Mouse (Mus musculus): Measurements from ENCODE around the gene Tfeb. TPM values are rescaled to one million over a fixed set of nuclear protein-coding genes. Genes with fewer than 3 reads are reported as not detected.

Tfeb gene
- 5.8 and 7.1 TPM in 2 replicates for polyA plus RNA-seq (2015; fragmentation: Nextera tagmentation; extraction: Ambion mirVana)

GRCm38 (mm10) chr17:47736856-47737255 lies at the start of gene Tfeb:
Gene Tfeb (plus strand): TSS chr17:47737030.
- Histone ChIP-seq H3K9me3 (ENCODE audit: low read length) (no peaks in the 10 kb centered on the region), H3K27me3 (ENCODE audit: insufficient read depth, low read length) (peaks cover 6% of the 10 kb centered on the region; the same call in 1 of the 2 replicates), H3K4me2 (ENCODE audit: low read depth, low read length) (peak within 1 kb of the TSS; percentile 92), H3K4me1 (ENCODE audit: insufficient read depth) (peaks cover 19% of the 10 kb centered on the region), H3K27ac (ENCODE audit: low read depth) (peak within 1 kb of the TSS; percentile 87), H3K36me3 (replicated peaks; ENCODE audit: insufficient read depth, low read length) (no peaks in the 10 kb centered on the region), H3K9ac (replicated peaks) (peak within 1 kb of the TSS; percentile 71), H3K4me3 (ENCODE audit: low read depth, low read length) (peak within 1 kb of the TSS; percentile 77)
- DNase-seq: peak; percentile 97
- peak; percentile 98 for TF ChIP-seq CTCF (IDR thresholded peaks at IDR 0.05; ENCODE audit: low read depth)
- TF ChIP-seq EP300 (IDR thresholded peaks at IDR 0.05; ENCODE audit: low read depth): no peak
- 2% methylated on average over 36 of the region's 47 CpGs for WGBS (ENCODE audit: insufficient replicate concordance)
- ATAC-seq: peak; percentile 82

GRCm38 (mm10) chr17:47687409-47688343 lies 49.2 kb upstream of the Tfeb start:
- Histone ChIP-seq H3K27me3 (ENCODE audit: insufficient read depth, low read length) (0 out of 2 replicates have a peak, but pooled peaks cover 2% of the 10 kb centered on the region), H3K27ac (ENCODE audit: low read depth) (peak overlapping the region; percentile 84), H3K4me2 (ENCODE audit: low read depth, low read length) (peak overlapping the region; percentile 100), H3K9ac (replicated peaks) (peak overlapping the region; percentile 79), H3K4me1 (ENCODE audit: insufficient read depth) (peaks cover 13% of the 10 kb centered on the region), H3K36me3 (replicated peaks; ENCODE audit: insufficient read depth, low read length) (peaks cover 24% of the 10 kb centered on the region), H3K4me3 (ENCODE audit: low read depth, low read length) (peak overlapping the region; percentile 82), H3K9me3 (ENCODE audit: low read length) (no peaks in the 10 kb centered on the region)
- WGBS (ENCODE audit: insufficient replicate concordance): under 1% methylated on average over 70 of the region's 70 CpGs
- TF ChIP-seq CTCF (IDR thresholded peaks at IDR 0.05; ENCODE audit: low read depth) (no peak), EP300 (IDR thresholded peaks at IDR 0.05; ENCODE audit: low read depth) (peak; percentile 54; the same call in 1 of the 2 replicates)
- peak; percentile 95 for ATAC-seq
- DNase-seq: peak; percentile 95

- Histone ChIP-seq H3K27ac (ENCODE audit: low read depth) (peak within 1 kb of the TSS; percentile 84), H3K9ac (replicated peaks) (peak within 1 kb of the TSS; percentile 79), H3K4me3 (ENCODE audit: low read depth, low read length) (peak within 1 kb of the TSS; percentile 82), H3K27me3 (ENCODE audit: insufficient read depth, low read length) (0 out of 2 replicates have a peak, but pooled peaks cover 2% of the 10 kb centered on the region), H3K9me3 (ENCODE audit: low read length) (no peaks in the 10 kb centered on the region), H3K4me1 (ENCODE audit: insufficient read depth) (peaks cover 13% of the 10 kb centered on the region), H3K36me3 (replicated peaks; ENCODE audit: insufficient read depth, low read length) (peaks cover 24% of the 10 kb centered on the region), H3K4me2 (ENCODE audit: low read depth, low read length) (peak within 1 kb of the TSS; percentile 100)
- ATAC-seq: no peak
- WGBS (ENCODE audit: insufficient replicate concordance): 0% methylated on average over 9 of the region's 9 CpGs
- no peak for DNase-seq
- TF ChIP-seq EP300 (IDR thresholded peaks at IDR 0.05; ENCODE audit: low read depth) (no peak), CTCF (IDR thresholded peaks at IDR 0.05; ENCODE audit: low read depth) (no peak)
Observed at GRCm38 (mm10) chr17:47688344-47688607, 48.6 kb upstream of the Tfeb start, which contains the start of gene Tomm6. Gene Tomm6 (minus strand): TSS chr17:47688386.

- DNase-seq: peak; percentile 76
- no peak for TF ChIP-seq EP300 (IDR thresholded peaks at IDR 0.05; ENCODE audit: low read depth)
- peak; percentile 15; the same call in 1 of the 2 replicates for TF ChIP-seq CTCF (IDR thresholded peaks at IDR 0.05; ENCODE audit: low read depth)
Observed at GRCm38 (mm10) chr17:47688608-47689575, 47.9 kb upstream of the Tfeb start, which contains the start of gene Frs3. Gene Frs3 (plus strand): TSS chr17:47689030.

GRCm38 (mm10) chr17:47689894-47690293 lies 46.9 kb upstream of the Tfeb start:
- Histone ChIP-seq H3K4me1 (ENCODE audit: insufficient read depth) (peaks cover 19% of the 10 kb centered on the region), H3K36me3 (replicated peaks; ENCODE audit: insufficient read depth, low read length) (0 out of 2 replicates have a peak, but pooled peaks cover 12% of the 10 kb centered on the region), H3K4me2 (ENCODE audit: low read depth, low read length) (0 out of 2 replicates have a peak overlapping the region, but pooled peaks have one; percentile 100), H3K9ac (replicated peaks) (no peak overlapping the region), H3K27me3 (ENCODE audit: insufficient read depth, low read length) (0 out of 2 replicates have a peak, but pooled peaks cover 2% of the 10 kb centered on the region), H3K27ac (ENCODE audit: low read depth) (no peak overlapping the region), H3K9me3 (ENCODE audit: low read length) (no peaks in the 10 kb centered on the region), H3K4me3 (ENCODE audit: low read depth, low read length) (no peak overlapping the region)
- TF ChIP-seq CTCF (IDR thresholded peaks at IDR 0.05; ENCODE audit: low read depth) (no peak), EP300 (IDR thresholded peaks at IDR 0.05; ENCODE audit: low read depth) (no peak)
- DNase-seq (no peak), ATAC-seq (no peak)
- 94% methylated on average over 7 of the region's 8 CpGs for WGBS (ENCODE audit: insufficient replicate concordance)

More at GRCm38 (mm10) chr17:47688608-47689575, 47.9 kb upstream of the Tfeb start, which contains the start of gene Frs3:
- Histone ChIP-seq H3K27ac (ENCODE audit: low read depth) (peak within 1 kb of the TSS; percentile 84), H3K4me1 (ENCODE audit: insufficient read depth) (peaks cover 13% of the 10 kb centered on the region), H3K4me2 (ENCODE audit: low read depth, low read length) (peak within 1 kb of the TSS; percentile 100), H3K27me3 (ENCODE audit: insufficient read depth, low read length) (0 out of 2 replicates have a peak, but pooled peaks cover 2% of the 10 kb centered on the region), H3K4me3 (ENCODE audit: low read depth, low read length) (peak within 1 kb of the TSS; percentile 82), H3K9me3 (ENCODE audit: low read length) (no peaks in the 10 kb centered on the region), H3K36me3 (replicated peaks; ENCODE audit: insufficient read depth, low read length) (peaks cover 22% of the 10 kb centered on the region), H3K9ac (replicated peaks) (peak within 1 kb of the TSS; percentile 79)
- peak; percentile 40 for ATAC-seq
- 1% methylated on average over 48 of the region's 58 CpGs for WGBS (ENCODE audit: insufficient replicate concordance)

Measured in liver, postnatal 0 days (tissue).